Mouse (Mus musculus) CD4-positive helper T cell, adult 2 months (primary cell): Measurements from ENCODE around the gene R3hdm2.

Source experiments
- DNase-seq: peaks from one replicate; pipeline ENCODE4 v3.0.0-alpha.2; 2012; ENCODE audit warnings: low read depth, missing footprints, low spot score

Gene R3hdm2

DNA sequence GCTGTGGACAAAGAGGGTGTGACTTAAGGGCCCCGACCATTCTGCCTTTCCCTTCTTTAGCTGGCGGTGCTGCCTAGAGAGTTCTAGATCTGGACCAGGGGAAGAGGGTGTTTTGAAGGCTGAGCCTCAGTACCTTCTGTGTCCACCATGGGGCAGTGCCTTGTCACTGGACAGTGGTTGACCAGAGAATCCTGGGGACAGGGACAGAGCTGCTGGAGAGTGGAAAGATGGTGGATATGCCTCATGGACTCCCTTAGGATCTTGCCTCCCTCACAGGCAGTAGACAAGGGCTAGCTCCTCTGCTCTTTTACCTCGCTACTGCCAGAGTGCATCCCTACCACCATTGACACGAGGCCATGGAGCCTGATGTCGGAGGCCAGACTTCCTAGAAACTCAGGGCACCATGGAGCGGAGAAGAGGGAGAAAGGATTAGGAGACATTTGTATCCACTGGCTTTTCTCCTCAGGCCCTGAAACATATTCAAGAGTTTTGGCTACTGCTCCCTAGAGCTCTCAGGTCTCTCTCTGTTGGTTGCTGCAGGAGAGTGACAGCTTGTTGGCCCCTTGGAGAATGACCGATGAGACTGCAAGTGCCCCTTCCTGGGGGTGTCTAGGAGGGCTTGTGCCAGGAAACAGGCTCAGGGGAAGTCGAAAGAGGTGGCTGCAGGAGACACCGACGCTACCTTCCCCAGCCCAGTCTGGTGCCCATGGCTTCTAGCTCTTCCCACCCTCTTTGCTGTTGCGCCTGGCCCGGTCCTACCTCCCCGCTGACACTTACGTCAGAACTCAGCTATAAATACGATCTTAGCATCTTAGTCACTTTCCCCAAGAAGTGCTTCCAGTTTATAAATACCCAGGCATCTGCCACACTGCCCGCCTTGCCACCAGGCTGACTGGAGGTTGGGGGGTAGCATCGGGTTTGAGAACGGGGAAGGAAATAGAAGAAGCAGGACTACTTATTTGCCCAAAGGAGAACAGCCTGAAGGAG lies 25.9 kb upstream of the R3hdm2 start, which contains the start of gene Inhbe:
Inhbe (minus strand) TSS at position 503 of the 987 bp plus-strand sequence.
- no peak for DNase-seq

DNA sequence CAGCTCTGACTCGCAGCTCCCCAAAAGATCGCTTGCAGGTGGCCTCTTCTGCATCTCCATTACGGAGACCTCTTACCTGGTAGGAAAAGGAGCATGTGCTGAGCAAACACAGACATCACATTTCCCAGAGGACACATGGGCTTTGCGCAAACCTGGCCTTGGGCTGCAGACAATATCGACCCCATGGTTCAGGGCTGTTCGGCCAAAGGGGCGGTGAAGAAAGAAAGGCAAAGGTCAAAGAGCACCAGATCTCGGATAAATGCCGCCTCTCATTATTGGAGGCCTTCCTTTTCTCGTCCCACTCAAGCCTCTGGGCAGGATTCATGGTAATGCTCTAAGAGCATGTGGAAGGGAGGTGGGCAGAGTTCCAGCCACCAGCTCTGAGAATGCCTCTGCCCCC lies 24.8 kb upstream of the R3hdm2 start:
- DNase-seq: no peak

DNA sequence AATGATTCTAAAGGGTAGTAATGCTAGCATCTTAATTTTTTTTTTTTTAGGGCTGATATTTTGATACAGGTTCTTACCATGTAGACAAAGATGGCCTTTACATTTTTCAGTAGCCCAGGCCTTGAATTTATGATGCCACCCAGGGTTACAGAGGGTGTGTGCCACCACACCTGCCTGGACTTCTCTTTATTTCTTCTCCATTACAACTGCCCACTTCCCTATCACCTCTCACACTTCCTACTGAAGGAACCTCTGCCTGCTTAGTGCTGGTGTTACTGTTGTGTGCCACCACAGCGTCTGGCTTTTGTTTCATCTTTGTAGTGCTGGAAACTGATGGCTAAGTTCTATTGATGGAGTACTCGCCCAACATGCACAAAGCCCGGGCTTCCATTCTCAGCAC lies 19.4 kb upstream of the R3hdm2 start:
- no peak for DNase-seq

DNA sequence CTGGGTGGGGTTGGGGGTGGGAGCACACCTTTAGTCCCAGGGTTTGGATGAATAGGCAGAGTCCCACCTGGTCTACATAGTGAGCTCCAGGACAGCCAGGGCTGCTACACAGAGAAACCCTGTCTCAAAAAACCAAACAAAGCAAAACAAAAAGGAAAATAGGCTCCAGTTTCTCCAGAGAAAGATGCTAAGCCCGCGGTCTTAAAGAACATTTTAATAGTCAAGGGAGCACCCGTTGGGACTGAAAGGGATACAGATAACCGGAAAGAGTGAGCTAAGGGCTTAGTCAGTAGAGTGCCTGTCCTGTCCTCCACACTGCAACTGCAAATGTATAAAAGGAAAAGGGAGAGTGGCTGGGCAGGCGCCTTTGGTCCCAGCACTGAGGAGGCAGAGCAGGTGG lies 13.0 kb upstream of the R3hdm2 start:
- no peak for DNase-seq

DNA sequence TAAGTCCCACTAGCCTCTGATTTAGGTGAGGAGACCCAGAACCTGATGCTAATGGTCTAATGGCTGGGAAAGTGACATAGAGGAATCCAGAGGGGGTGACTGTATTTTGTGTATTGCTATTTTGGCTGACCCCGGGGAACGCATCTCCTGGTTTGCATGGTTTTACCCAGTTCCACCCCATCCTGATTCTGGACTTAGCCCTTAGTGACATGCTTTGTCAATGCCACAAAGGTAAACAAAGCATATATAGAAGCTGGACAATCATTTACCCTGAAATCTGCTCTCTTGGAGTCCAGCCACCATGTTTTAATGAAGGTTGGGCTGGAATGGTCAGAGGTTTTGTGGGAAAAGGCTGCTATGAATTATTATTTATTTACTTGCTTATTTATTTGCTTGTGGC lies 11.9 kb upstream of the R3hdm2 start:
- DNase-seq: no peak

DNA sequence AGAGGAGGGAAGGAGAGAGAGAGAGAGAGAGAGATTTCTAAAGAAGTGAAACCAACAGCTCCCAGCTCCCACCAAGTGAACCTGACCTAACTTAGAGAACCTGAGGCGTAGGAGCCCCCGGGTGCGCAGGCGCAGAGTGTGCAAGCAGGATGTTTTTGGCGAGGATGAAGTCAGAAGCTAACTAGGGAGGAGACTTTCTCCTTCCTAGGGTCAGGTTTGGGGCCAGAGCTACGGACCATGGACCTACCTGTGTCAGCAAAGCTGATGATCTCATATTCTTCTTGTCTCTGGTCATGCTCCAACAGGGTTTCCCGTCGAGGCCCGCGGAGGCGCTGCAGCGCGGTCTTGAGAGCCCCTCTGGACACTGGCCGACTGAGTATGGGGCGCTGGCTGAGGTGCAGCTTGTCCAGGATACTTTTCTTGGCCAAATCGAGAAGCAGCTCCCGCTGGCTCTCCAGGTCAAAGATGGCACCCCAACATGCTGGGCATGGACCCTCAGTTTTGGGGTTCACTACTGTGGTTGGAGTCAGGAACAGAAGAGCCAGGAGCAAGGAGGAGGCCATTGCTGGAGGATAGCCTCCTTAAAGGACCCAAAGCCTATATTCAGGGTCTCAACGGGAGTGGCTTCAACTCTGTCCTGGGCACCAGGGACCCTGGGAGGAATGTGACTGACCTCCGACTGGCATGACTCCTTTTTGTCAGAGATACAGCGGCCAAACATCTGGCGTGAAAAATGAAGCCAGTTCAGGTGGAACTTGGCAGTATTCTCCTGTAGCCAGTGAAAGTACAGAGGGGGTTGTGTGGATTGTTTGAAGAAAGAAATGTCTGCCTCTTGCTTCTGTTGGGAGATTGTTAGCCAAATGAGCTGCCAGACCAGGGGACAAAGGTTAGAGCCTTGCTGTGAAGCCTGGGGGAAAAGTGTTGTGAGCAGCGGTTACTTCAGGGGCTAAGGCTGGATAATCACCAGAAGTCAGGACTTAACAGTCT lies 10.0 kb upstream of the R3hdm2 start, which contains the start of gene Inhbc:
Inhbc (minus strand) TSS at position 598 of the 987 bp plus-strand sequence.
- no peak for DNase-seq

DNA sequence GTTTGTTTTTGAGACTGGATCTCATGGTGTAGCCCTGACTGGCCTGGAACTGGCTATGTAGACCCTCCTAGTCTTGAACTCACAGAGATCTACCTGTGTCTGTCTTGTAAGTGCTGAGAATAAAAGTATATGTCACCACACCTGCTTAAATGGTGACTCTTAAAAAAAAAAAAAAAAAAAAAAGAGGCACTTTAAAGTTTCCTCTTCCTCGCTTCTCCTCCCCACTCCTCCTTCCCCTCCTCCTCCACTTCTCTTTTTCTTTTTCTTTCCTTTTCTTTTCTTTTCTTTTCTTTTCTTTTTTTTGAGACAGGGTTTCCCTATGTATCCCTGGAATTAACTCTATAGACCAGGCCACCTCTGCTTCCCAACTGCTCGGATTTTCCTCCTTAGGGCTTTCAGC lies 9.1 kb upstream of the R3hdm2 start:
- no peak for DNase-seq

DNA sequence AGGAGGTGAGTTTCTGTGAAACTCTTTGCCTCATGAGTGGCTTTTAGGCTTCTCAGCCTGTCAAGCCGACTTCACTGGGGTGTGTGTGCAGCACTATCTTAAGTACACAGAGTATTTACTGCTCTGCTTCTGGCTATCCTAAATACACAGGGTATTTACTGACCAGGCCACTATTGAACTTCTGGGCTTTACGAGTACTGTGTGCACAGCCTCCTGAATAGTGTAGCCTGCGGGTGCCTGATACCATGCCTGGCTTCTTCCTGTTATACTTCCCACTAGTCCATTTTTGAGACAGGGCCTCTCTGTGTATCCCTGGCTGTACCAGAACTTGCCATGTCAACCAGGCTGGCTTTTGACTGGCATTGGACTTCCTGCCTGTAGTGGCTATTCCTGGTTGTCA lies 2.4 kb upstream of the R3hdm2 start:
- no peak for DNase-seq

DNA sequence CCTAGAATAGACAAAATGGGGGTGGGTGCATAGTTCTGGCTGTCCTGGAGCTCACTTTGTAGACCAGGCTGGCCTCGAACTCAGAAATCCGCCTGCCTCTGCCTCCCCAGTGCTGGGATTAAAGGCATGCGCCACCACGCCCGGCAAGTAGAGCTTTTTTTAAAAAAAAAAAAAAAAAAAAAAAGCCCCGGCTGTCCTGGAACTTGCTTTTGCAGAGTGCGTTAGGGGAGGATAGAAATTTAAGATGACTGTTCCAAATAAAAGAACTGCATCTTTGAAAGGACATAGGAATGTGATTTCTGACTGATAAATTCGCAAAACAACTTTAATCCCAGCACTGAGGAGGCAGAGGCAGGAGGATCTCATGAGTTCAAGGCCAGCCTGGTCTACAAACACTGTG lies 473 bp upstream of the R3hdm2 start:
- no peak for DNase-seq

DNA sequence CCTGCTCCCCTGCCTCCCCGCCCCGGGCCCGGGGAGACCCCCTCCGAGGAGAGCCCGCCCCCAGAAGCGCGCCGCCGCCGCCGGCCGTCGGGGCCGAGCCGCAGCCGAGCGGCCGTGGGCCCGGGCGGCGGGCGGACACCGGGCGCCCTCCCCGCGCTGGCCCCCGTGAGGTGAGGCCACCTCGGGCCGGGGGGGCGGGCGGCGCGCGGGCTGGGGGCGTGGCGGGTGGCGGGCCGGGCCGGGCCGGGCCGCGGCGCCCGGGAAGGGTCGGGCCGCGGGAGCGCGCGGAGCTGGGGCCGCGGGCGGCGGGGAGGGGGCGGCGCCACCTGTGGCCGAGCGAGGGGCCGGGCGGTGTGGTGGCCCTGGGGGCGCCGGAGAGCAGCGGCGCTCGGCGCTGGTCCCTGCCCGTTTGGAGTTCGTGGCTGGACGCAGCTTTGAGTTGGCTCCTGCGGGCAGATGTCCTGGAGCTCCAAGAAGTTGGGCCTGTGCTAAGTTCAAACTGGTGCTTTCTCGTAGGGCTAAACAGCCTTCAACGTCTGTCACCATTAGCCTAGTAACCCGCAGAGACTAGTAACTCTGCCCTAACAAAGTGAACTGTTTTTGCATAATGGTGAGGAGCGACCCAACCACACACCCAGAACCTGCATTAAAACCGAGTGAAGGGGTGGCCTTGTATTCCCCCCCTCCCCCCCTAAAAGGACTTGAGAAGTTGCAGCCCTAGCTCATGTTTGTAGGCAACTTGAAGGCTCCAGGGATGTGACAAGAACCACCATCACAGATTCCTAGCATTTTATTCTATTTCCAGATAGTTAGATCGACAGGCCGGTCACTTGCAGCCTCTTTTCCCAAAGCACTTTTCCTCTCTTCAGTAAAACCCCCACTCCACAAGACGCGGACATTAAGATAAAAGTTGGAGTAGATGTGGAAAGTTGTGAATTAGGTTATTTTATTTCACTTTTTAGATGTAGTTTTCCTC lies 928 bp downstream of the R3hdm2 start:
- peak; percentile 65 for DNase-seq

DNA sequence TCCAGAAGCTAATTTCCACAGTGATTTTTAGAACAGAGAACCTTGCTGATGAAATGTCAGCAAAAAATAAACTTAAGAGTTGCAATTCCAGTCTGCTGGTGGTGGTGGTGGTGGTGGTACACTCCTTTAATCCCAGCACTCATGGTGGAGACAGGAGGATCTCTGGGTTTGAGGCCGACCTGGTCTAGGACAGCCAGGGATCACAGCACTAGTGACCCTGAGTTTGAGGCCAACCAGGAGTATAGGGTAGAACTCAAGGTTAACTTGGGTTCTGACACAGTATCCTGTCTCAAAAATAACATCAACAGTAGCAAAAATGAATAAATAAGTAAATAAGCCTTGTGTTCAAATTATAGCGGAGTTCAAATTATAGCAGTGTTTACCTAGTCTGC lies 1.6 kb downstream of the R3hdm2 start:
- DNase-seq: no peak

DNA sequence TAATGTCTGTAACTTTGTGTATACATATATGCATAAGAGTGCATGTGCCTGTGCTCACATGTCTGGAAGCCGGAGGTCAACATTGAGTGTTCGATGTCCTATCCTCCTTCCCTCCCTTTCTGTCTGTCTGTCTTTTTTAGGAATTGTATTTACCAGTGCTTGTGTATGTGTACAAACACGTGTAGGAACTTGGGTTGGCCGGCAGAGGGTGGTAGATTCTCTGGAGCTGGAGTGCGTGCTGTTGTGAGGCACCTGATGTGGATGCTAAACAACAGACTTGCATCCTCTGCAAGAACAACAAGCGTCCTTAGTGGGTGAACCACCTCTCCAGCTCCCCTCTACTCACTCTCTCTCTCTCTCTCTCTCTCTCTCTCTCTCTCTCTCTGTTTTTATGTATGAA lies 11.6 kb downstream of the R3hdm2 start:
- DNase-seq: no peak

DNA sequence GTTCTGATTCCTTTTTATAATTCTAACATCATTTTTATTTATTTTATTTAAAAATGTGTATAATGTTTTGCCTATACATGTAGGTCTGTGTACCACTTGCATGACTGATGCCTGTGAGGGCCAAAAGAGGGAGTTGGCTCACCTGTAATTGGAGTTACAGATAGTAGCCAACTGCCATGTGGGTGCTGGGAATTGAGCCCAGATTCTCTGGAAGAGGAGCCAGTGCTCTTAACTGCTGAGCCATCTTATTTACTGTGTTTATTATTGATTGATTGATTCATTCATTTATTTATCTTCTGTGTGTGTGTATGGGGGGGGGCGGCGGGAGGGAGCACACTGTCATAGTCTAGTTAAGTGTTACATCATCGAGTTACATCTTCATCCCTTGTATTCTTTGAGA lies 24.6 kb downstream of the R3hdm2 start:
- no peak for DNase-seq

DNA sequence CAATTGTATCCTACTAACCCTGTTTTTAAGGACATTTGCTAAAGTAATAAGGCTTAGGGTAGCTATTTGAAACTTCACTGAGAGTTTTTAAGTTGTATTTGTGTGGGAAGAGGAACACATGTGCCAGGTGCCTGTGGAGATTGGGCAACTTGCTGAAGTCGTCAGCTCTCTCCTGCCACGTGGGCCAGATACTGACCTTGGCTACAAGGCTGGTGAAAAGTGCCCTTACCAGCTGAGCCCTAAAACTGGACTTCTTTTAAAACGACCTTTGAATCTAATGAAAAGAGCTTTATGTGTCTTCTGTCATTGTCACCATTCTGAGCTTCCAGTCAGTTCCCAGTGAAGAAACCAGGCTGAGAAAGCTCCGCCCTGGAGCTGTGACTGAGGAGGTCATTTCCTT lies 27.3 kb downstream of the R3hdm2 start:
- DNase-seq: no peak

DNA sequence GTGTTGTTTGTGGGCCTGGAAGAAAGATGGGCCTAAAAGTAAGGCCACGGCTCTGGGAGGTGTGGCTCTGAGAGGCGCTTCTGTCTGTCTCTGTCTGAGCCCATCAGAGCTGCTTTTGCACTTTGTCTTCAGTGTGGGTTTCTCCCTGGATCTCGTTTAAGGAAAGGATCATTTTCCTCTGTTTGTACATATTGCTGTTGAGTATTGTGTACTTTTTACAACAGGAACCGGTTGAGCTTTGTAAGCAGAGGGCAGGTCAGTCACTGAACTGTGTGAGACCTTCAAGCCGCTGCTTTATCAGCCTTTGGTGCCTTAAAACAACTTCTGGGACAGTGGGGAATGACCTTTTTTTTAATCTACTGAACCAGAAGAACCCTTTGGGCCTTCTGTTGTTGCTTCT lies 32.0 kb downstream of the R3hdm2 start:
- no peak for DNase-seq

DNA sequence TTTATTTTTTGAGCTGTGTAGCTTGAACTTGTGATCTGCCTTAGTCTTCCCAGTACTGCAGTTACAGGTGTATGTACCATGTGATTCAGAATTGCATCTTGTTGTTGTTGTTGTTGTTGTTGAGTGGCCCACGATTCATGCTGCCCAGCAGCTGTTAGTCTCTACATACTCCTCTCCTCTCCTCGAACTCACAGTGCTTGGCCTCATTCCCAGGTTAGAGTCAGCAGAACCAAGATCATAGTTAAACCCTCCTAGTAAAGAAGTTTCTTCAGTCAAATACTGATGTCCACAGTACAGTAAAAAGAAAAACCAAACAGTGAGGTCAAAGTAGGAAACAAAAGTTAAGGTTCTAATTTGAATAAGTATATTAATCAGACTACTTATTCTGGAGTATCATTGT lies 32.6 kb downstream of the R3hdm2 start:
- no peak for DNase-seq

DNA sequence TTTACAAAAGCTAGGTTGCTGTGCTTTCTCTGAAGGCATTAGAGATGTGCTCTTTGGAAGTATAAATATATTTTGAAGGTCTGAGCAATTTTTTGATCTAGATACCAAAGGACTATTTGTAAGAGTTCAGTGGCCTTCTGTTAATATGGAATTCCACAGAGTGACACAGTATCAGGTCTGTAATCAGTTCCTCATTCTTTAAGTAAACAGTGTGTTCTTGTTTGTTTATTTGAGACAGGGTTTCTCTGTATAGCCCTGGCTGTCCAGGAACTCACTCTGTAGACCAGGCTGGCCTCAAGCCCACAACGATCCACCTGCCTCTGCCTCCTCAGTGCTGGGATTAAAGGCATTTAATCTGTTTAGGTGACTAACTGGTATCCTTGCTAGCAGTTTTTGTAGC lies 33.5 kb downstream of the R3hdm2 start:
- DNase-seq: no peak

DNA sequence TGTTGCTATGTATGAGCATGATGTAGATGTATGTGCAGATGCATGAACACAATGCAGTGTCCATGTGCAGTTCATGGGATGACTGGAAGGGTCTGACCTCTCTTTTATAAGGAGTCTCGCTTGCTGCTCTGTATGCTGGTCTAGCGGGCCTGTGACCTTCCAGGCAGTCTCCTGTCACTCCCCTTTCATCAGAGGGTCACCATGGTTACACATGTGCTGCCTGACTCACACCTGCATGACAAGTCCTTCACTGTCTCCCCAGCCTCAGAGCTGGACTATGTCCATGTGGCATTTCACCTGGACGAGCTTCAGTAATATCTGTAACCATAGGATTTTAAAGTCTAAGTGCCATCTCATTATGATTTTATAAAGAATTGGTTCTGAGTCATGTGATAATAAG lies 34.0 kb downstream of the R3hdm2 start:
- DNase-seq: no peak

DNA sequence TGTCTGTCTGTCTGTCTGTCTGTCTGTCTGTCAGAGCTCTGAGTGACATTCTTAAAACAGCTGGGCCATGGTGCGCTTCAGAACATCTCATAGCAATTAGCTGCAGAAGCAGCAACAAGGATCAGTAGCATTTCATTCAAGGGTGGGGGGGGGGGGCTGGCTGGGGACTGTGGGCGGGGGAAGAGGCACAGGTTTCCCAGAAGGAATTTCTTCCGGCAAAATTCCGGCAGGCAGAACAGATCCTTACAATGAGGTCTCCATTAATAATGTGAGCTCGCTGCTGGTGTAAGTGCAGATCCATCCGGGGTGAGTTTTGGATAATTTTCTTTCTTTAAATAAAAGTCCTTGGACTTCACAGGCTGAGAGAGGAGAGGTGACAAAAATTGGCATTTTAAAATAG lies 40.0 kb downstream of the R3hdm2 start:
- no peak for DNase-seq

DNA sequence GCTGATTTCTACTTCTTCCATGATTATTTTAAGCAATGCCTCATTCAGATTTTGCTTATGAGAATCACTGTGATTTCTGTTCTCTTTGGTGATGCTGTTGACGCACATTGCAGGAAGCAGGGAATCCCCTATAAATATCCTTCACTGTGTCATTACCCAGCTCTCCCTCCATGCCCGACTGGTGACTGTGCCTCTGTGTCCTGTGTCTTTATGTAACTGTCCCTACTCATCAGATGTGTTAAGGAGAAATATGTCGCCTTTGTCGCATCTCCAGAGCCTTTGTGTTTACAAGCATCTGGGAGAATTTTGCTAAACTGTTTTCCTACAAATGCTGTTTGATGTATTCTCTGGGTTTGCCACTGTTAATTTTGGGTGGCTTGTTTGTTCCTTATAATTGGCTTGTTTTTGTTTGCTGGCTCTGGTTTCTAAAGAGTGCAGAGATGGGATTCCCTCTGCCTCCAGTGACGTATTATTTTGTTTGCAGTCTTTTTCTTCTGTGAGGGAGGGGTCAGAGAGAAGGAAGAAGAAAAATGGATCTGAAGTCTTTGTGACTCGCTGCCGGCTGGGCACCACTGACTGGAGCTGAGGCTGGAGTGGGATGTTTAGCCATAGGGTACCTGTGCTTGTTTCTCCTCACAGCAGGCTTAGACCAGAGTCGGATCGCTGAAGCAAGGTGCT lies 40.7 kb downstream of the R3hdm2 start:
- DNase-seq: no peak
